Comparison of ENCODE assay signal across 11 mouse cellular contexts in genomic region chr5:131631038-131631997, GRCm38 (mm10).
DNase-seq lines count a peak whose midpoint lies in the region; ATAC-seq lines count a peak whose summit lies in the region.
"Had no signal": no experiment of that assay in that cellular context is flagged by ENCODE, and none has a peak within 500 bp of the region (broad histone marks: within the 10 kb centered on the region; RNA-seq: fewer than 3 reads in every experiment).

No protein-coding gene starts in this region.

- H3K36me3 ChIP-seq in heart, embryonic 16.5 days (ENCODE audit: control insufficient read depth, insufficient read depth) = no peaks in the 10 kb centered on the region
- no peaks in the 10 kb centered on the region for H3K36me3 ChIP-seq in forebrain, embryonic 11.5 days (ENCODE audit: control insufficient read depth, insufficient read depth, low read length)
- no peaks in the 10 kb centered on the region for H3K36me3 ChIP-seq in kidney, embryonic 16.5 days (ENCODE audit: insufficient read depth, low read length)
- no peaks in the 10 kb centered on the region for H3K36me3 ChIP-seq in neural tube, embryonic 12.5 days

- no peak overlapping the region for H3K9ac ChIP-seq in heart, embryonic 16.5 days (ENCODE audit: low read length)
- H3K9ac ChIP-seq in forebrain, embryonic 11.5 days (ENCODE audit: low read length) = peak overlapping the region; percentile 30; the same call in 1 of the 2 replicates
- peak overlapping the region; percentile 44 for H3K9ac ChIP-seq in kidney, embryonic 16.5 days (replicated peaks; ENCODE audit: low read length)
- H3K9ac ChIP-seq in neural tube, embryonic 12.5 days = no peak overlapping the region
- H3K9ac ChIP-seq: liver, embryonic 14.5 days had no signal

- ATAC-seq in heart, embryonic 16.5 days (replicated peaks; ENCODE audit: extremely low read depth, insufficient read depth, low FRiP score) = no peak
- peak; percentile 70; the same call in 1 of the 2 replicates for ATAC-seq in forebrain, embryonic 11.5 days (replicated peaks; ENCODE audit: low FRiP score)
- no peak; the same call in 1 of the 2 replicates for ATAC-seq in kidney, embryonic 16.5 days (ENCODE audit: low FRiP score, low TSS enrichment)
- no peak for ATAC-seq in neural tube, embryonic 12.5 days (ENCODE audit: low FRiP score, low read depth)
- no peak for ATAC-seq in erythroblast, adult 5-6 weeks (replicated peaks; ENCODE audit: low FRiP score, poor library complexity, severe bottlenecking)

- no peak overlapping the region for H3K4me2 ChIP-seq in heart, embryonic 16.5 days (ENCODE audit: low read depth, low read length)
- peak overlapping the region; percentile 16; the same call in 1 of the 2 replicates for H3K4me2 ChIP-seq in forebrain, embryonic 11.5 days (ENCODE audit: low read depth, low read length, severe bottlenecking)
- H3K4me2 ChIP-seq in kidney, embryonic 16.5 days (replicated peaks; ENCODE audit: low read depth, low read length) = no peak overlapping the region
- no peak overlapping the region; the same call in 1 of the 2 replicates for H3K4me2 ChIP-seq in neural tube, embryonic 12.5 days (replicated peaks)

- H3K4me3 ChIP-seq in heart, embryonic 16.5 days (ENCODE audit: low read length) = no peak overlapping the region
- no peak overlapping the region for H3K4me3 ChIP-seq in forebrain, embryonic 11.5 days (ENCODE audit: low read depth, low read length)
- no peak overlapping the region for H3K4me3 ChIP-seq in kidney, embryonic 16.5 days (ENCODE audit: low read length)
- no peak overlapping the region for H3K4me3 ChIP-seq in neural tube, embryonic 12.5 days
- H3K4me3 ChIP-seq: heart, adult 2 months; layer of hippocampus, adult 2 months had no signal

- peaks cover 20% of the 10 kb centered on the region for H3K4me1 ChIP-seq in heart, embryonic 16.5 days (ENCODE audit: control insufficient read depth, insufficient read depth, low read length)
- H3K4me1 ChIP-seq in forebrain, embryonic 11.5 days (replicated peaks; ENCODE audit: control insufficient read depth, insufficient read depth, low read length) = peaks cover 16% of the 10 kb centered on the region
- peaks cover 21% of the 10 kb centered on the region for H3K4me1 ChIP-seq in kidney, embryonic 16.5 days (ENCODE audit: insufficient read depth, low read length)
- peaks cover 22% of the 10 kb centered on the region for H3K4me1 ChIP-seq in neural tube, embryonic 12.5 days

- 50% methylated on average over 12 of the region's 12 CpGs for WGBS in heart, embryonic 16.5 days
- 14% methylated on average over 12 of the region's 12 CpGs for WGBS in forebrain, embryonic 11.5 days
- WGBS in kidney, embryonic 16.5 days = 42% methylated on average over 12 of the region's 12 CpGs
- WGBS in neural tube, embryonic 12.5 days = 43% methylated on average over 12 of the region's 12 CpGs

- no peaks in the 10 kb centered on the region for H3K27me3 ChIP-seq in heart, embryonic 16.5 days (ENCODE audit: control insufficient read depth, insufficient read depth, low read length)
- peaks cover 10% of the 10 kb centered on the region; the same call in 1 of the 2 replicates for H3K27me3 ChIP-seq in forebrain, embryonic 11.5 days (ENCODE audit: control insufficient read depth, insufficient read depth, low read length)
- H3K27me3 ChIP-seq in kidney, embryonic 16.5 days (ENCODE audit: insufficient read depth, low read length) = no peaks in the 10 kb centered on the region
- peaks cover 3% of the 10 kb centered on the region; the same call in 1 of the 2 replicates for H3K27me3 ChIP-seq in neural tube, embryonic 12.5 days (replicated peaks)

- H3K9me3 ChIP-seq in heart, embryonic 16.5 days (replicated peaks; ENCODE audit: control insufficient read depth, low read length) = no peaks in the 10 kb centered on the region
- H3K9me3 ChIP-seq in forebrain, embryonic 11.5 days (ENCODE audit: control insufficient read depth, low read length) = no peaks in the 10 kb centered on the region
- H3K9me3 ChIP-seq in kidney, embryonic 16.5 days (ENCODE audit: low read length) = no peaks in the 10 kb centered on the region
- no peaks in the 10 kb centered on the region for H3K9me3 ChIP-seq in neural tube, embryonic 12.5 days

- DNase-seq in heart, adult 9 months (ENCODE audit: low spot score in 2 of 2) = no peak
- DNase-seq in forebrain, embryonic 11.5 days (ENCODE audit: low spot score) = peak; percentile 75
- no peak for DNase-seq in frontal cortex, postnatal 10 days (ENCODE audit: low spot score in 2 of 2)
- no peak for DNase-seq in T-cell, adult 2 months (ENCODE audit: low spot score)
- DNase-seq: heart, adult 2 months had no signal

- H3K27ac ChIP-seq in heart, embryonic 16.5 days (ENCODE audit: low read length) = 0 out of 2 replicates have a peak overlapping the region, but pooled peaks have one; percentile 4
- peak overlapping the region; percentile 66 for H3K27ac ChIP-seq in forebrain, embryonic 11.5 days (ENCODE audit: low read depth, low read length)
- peak overlapping the region; percentile 70 for H3K27ac ChIP-seq in kidney, embryonic 16.5 days (ENCODE audit: low read length)
- H3K27ac ChIP-seq in neural tube, embryonic 12.5 days = peak overlapping the region; percentile 46
- H3K27ac ChIP-seq: heart, adult 2 months; layer of hippocampus, adult 2 months; liver, embryonic 14.5 days had no signal

Comparison
In these comparisons a context has a peak if more than half of its experiments do, and no peak if none do; other contexts are left out.
1. H3K27ac ChIP-seq: peak in every context shown above with its lines; median percentile 70 in kidney, embryonic 16.5 days; 66 in forebrain, embryonic 11.5 days; 46 in neural tube, embryonic 12.5 days; 4 in heart, embryonic 16.5 days.
2. H3K9ac ChIP-seq: peak in forebrain, embryonic 11.5 days (single experiment) and kidney, embryonic 16.5 days (single experiment); none in heart, embryonic 16.5 days (single experiment) and neural tube, embryonic 12.5 days (single experiment).